Mouse (Mus musculus): Measurements from ENCODE around the gene Rfng. TPM values are rescaled to one million over a fixed set of nuclear protein-coding genes. Genes with fewer than 3 reads are reported as not detected.

Rfng gene
- polyA plus RNA-seq, 1 experiment: 106 TPM

DNA sequence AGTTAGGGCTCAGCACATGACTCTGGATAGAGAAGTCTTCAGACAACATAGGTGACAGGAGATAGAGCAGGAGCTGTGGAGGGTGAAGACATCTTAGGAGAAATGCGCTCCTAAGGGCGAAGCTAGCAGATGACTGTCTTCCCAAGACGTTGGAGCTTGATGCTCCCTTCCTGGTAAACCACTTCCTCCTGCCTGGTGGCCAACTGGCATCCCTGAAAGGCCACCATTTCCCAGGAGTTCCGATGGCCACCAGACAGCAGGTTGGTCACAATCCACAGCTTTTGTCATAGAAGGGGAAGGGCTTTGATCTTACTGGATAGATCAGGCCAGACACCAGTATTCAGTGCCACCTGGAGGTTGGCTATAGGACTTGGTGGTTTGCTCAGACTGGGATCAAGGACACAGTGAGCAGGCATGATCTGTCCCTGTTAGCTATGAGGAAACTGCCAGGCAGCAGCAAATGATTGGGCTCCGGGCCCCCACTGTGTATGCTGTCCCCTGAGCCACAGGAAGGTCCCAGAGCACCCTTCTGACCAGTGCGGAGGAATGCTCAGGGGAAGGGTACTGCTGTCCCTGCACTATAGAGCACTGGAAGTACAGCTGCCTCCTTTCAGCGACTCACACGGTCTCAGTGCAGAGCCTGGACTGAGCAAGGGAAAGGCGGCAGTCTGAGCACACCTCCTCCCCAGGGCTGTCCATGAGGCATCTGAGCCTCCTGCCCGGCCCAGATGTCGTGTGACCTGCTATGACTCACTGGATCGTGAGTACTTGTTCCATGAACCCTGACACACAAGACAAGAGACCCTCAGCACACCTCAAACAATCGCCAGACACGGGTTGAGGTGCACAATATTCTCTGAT lies 22.0 kb downstream of the Rfng start:
- Histone ChIP-seq H3K4me1 (ENCODE audit: control insufficient read depth, insufficient read depth, low read length) (no peaks in the 10 kb centered on the region), H3K4me3 (replicated peaks; ENCODE audit: insufficient read depth, low read depth, low read length) (no peak overlapping the region), H3K27ac (ENCODE audit: insufficient read depth, low read length) (no peak overlapping the region), H3K27me3 (ENCODE audit: control insufficient read depth, insufficient read depth, low read length) (no peaks in the 10 kb centered on the region)
- WGBS: 71% methylated on average over 14 of the region's 14 CpGs
- TF ChIP-seq POLR2A (IDR thresholded peaks at IDR 0.05; ENCODE audit: borderline replicate concordance, insufficient read depth, low read length) (no peak), CTCF (IDR thresholded peaks at IDR 0.05; ENCODE audit: borderline replicate concordance, insufficient read depth, low read depth, low read length) (no peak)
- no peak for DNase-seq

DNA sequence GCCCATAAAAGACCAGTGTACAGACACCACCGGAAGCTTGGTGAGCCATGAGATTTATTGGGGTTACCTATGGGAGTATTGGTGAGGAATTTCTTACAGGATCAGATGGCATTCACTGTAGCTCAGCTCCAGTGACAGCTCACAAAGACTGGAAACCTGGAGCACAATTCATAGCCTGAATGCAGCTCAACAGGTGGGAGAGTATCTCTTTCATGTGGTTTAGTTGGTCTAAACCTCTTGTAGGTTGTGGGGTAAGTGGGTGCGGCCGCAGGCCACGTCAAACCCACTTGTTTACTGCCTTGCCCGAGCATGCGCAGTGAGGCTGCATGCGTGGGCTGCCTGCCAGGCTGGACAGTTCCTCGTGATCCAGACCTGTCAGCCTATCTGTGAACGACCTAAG lies 23.8 kb downstream of the Rfng start:
- Histone ChIP-seq H3K4me1 (ENCODE audit: control insufficient read depth, insufficient read depth, low read length) (no peaks in the 10 kb centered on the region), H3K27me3 (ENCODE audit: control insufficient read depth, insufficient read depth, low read length) (no peaks in the 10 kb centered on the region), H3K27ac (ENCODE audit: insufficient read depth, low read length) (no peak overlapping the region), H3K4me3 (replicated peaks; ENCODE audit: insufficient read depth, low read depth, low read length) (no peak overlapping the region)
- DNase-seq: no peak
- no peak for TF ChIP-seq POLR2A (IDR thresholded peaks at IDR 0.05; ENCODE audit: borderline replicate concordance, insufficient read depth, low read length)
- no peak for TF ChIP-seq CTCF (IDR thresholded peaks at IDR 0.05; ENCODE audit: borderline replicate concordance, insufficient read depth, low read depth, low read length)
- 81% methylated on average over 9 of the region's 9 CpGs for WGBS

DNA sequence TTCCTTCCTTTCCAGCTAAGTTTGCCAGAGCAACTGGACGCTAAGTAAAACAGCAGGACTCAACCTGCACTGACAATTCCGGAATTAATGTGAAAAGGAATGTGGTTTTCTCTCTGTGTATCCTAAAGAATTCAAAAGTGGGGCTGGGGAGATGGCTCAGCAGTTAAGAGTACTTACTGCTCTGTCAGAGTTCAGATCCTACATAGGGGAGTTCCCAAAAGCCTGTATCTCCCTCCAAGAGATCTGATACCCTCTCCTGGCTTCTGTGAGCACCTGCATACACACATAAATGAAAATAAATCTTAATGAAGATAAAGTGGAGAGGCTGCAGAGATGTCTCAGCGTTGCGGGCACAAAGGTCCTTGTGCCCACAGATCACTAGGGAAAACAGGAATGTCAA lies 32.4 kb downstream of the Rfng start:
- no peak for DNase-seq
- 58% methylated on average over 4 of the region's 4 CpGs for WGBS
- no peak for TF ChIP-seq POLR2A (IDR thresholded peaks at IDR 0.05; ENCODE audit: borderline replicate concordance, insufficient read depth, low read length)
- TF ChIP-seq CTCF (IDR thresholded peaks at IDR 0.05; ENCODE audit: borderline replicate concordance, insufficient read depth, low read depth, low read length): no peak

DNA sequence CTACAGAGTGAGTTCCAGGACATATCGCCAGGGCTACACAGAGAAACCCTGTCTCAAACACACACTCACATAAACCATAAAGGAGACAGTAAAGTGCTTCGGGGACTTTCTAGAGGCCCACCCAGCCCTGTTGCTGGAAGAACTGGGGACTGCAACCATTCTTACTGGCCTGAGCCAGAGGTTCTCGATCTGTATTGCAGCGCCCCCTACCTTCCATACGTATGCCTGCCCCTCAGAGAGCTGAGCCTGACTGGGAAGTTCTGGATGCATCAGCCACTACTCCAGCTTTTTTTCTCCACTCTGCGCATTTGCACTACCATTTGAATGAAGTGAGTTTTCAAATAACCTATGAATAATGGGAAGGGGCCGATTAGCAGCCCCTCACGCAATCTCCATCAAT lies 34.6 kb downstream of the Rfng start:
- no peak overlapping the region for H3K27ac ChIP-seq (ENCODE audit: insufficient read depth, low read length)
- TF ChIP-seq POLR2A (IDR thresholded peaks at IDR 0.05; ENCODE audit: borderline replicate concordance, insufficient read depth, low read length): no peak
- 0 out of 2 replicates have a peak, but pooled peaks have one; percentile 27 for TF ChIP-seq CTCF (IDR thresholded peaks at IDR 0.05; ENCODE audit: borderline replicate concordance, insufficient read depth, low read depth, low read length)
- no peaks in the 10 kb centered on the region for H3K27me3 ChIP-seq (ENCODE audit: control insufficient read depth, insufficient read depth, low read length)
- no peak overlapping the region for H3K4me3 ChIP-seq (replicated peaks; ENCODE audit: insufficient read depth, low read depth, low read length)
- no peaks in the 10 kb centered on the region for H3K4me1 ChIP-seq (ENCODE audit: control insufficient read depth, insufficient read depth, low read length)
- DNase-seq: peak in 1 of 2 experiments; percentile 23
- 60% methylated on average over 8 of the region's 8 CpGs for WGBS

More for the DNA sequence above, 32.4 kb downstream of the Rfng start:
- Histone ChIP-seq H3K27me3 (ENCODE audit: control insufficient read depth, insufficient read depth, low read length) (no peaks in the 10 kb centered on the region), H3K4me3 (replicated peaks; ENCODE audit: insufficient read depth, low read depth, low read length) (no peak overlapping the region), H3K4me1 (ENCODE audit: control insufficient read depth, insufficient read depth, low read length) (no peaks in the 10 kb centered on the region), H3K27ac (ENCODE audit: insufficient read depth, low read length) (no peak overlapping the region)

DNA sequence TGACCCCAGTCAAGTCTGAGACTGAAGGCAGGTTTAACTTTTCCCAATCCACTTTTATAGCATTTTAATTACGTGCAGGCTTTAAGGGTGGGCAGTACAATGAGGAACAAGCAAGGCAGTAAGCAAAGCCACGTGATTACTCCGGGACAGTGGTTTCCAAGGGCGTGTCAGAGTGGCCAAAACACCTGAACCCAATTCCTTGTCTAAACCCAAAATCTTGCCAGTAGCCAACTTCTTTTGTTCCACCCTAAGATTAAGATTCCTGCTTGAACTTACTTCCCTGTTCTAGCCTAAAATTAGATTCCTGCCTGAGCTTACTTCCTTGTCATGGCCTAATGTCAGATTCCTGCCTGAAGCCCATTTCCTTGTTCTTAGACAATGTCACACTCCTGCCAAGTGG lies 36.0 kb downstream of the Rfng start:
- DNase-seq: no peak
- H3K27ac ChIP-seq (ENCODE audit: insufficient read depth, low read length): no peak overlapping the region
- TF ChIP-seq POLR2A (IDR thresholded peaks at IDR 0.05; ENCODE audit: borderline replicate concordance, insufficient read depth, low read length) (no peak), CTCF (IDR thresholded peaks at IDR 0.05; ENCODE audit: borderline replicate concordance, insufficient read depth, low read depth, low read length) (no peak)
- WGBS: 79% methylated on average over 4 of the region's 4 CpGs
- no peaks in the 10 kb centered on the region for H3K27me3 ChIP-seq (ENCODE audit: control insufficient read depth, insufficient read depth, low read length)
- H3K4me1 ChIP-seq (ENCODE audit: control insufficient read depth, insufficient read depth, low read length): no peaks in the 10 kb centered on the region
- no peak overlapping the region for H3K4me3 ChIP-seq (replicated peaks; ENCODE audit: insufficient read depth, low read depth, low read length)

DNA sequence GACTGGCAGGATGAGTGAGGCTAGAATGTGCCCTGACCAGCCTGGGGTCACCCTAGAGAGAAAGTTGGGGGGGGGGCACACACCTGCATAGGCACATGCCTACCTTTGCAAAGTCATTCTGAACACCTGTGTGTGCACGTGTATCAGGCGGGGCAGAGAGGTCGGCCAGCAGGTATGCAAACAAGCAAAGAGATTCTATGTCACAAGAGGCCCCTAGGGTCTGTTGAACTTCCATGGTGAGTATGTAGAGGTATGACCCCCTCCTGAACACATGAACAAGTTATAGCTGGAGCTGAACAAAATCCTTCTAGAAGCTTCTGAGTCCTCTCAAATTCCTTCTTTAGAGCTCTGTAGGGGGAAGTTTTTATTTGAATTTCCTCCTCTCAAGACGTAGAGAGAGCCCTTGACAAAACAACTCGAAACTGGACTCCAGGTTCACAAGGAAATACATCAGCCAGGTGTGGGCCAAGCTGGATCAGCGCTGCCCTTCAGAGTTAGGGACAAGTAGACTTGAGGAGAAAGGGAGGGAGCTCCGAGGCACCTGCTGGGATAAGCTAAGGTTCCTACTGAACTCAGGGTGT lies 39.8 kb downstream of the Rfng start:
- DNase-seq: no peak
- WGBS: 76% methylated on average over 7 of the region's 7 CpGs
- H3K27me3 ChIP-seq (ENCODE audit: control insufficient read depth, insufficient read depth, low read length): no peaks in the 10 kb centered on the region
- H3K27ac ChIP-seq (ENCODE audit: insufficient read depth, low read length): no peak overlapping the region
- no peaks in the 10 kb centered on the region for H3K4me1 ChIP-seq (ENCODE audit: control insufficient read depth, insufficient read depth, low read length)
- H3K4me3 ChIP-seq (replicated peaks; ENCODE audit: insufficient read depth, low read depth, low read length): no peak overlapping the region
- TF ChIP-seq CTCF (IDR thresholded peaks at IDR 0.05; ENCODE audit: borderline replicate concordance, insufficient read depth, low read depth, low read length) (no peak), POLR2A (IDR thresholded peaks at IDR 0.05; ENCODE audit: borderline replicate concordance, insufficient read depth, low read length) (no peak)

DNA sequence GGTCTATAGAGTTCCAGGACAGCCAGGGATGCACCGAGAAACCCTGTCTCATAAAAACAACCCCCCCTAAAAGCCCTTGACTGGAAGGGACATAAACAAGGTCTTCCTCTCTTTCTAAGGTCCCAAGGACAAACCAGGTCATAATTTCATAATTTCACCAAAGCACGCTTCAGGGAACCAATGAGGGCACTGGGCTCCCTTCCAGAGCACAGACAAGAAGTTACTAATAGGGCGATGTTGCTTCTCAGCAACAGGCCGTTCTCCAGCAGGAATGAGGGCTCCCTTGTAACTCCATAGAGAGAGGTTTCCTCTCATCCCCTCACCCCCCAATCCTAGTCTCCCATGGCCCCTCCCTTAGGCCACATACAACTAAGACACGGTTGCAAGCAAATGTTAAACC lies 43.0 kb downstream of the Rfng start:
- Histone ChIP-seq H3K4me1 (ENCODE audit: control insufficient read depth, insufficient read depth, low read length) (no peaks in the 10 kb centered on the region), H3K27me3 (ENCODE audit: control insufficient read depth, insufficient read depth, low read length) (no peaks in the 10 kb centered on the region), H3K27ac (ENCODE audit: insufficient read depth, low read length) (no peak overlapping the region), H3K4me3 (replicated peaks; ENCODE audit: insufficient read depth, low read depth, low read length) (no peak overlapping the region)
- DNase-seq: no peak
- TF ChIP-seq POLR2A (IDR thresholded peaks at IDR 0.05; ENCODE audit: borderline replicate concordance, insufficient read depth, low read length) (no peak), CTCF (IDR thresholded peaks at IDR 0.05; ENCODE audit: borderline replicate concordance, insufficient read depth, low read depth, low read length) (no peak)
- WGBS: 74% methylated on average over 5 of the region's 5 CpGs

DNA sequence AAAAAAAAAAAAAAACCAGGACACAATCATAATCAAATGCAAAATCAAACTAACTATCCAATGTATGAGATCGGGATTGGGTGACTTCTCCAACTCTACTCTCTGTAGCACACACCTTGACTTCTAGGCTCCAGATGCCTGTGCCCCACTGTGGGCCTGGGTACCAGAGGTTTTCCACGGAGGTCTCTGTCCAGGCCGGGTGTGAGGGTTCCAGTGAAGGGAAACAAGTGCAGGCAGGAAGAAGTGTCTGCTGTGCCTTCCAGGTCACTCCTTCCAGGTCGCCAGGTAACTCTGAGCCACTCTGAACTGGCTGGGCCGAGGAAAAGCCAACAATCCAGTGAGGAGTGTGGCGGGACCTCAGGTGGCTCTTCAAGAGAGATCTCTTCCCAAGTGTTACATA lies 47.6 kb downstream of the Rfng start:
- TF ChIP-seq CTCF (IDR thresholded peaks at IDR 0.05; ENCODE audit: borderline replicate concordance, insufficient read depth, low read depth, low read length): no peak
- no peak for TF ChIP-seq POLR2A (IDR thresholded peaks at IDR 0.05; ENCODE audit: borderline replicate concordance, insufficient read depth, low read length)
- 71% methylated on average over 6 of the region's 6 CpGs for WGBS
- Histone ChIP-seq H3K27ac (ENCODE audit: insufficient read depth, low read length) (no peak overlapping the region), H3K4me3 (replicated peaks; ENCODE audit: insufficient read depth, low read depth, low read length) (no peak overlapping the region), H3K4me1 (ENCODE audit: control insufficient read depth, insufficient read depth, low read length) (no peaks in the 10 kb centered on the region), H3K27me3 (ENCODE audit: control insufficient read depth, insufficient read depth, low read length) (no peaks in the 10 kb centered on the region)
- no peak for DNase-seq

All from cerebellum, adult 2 months (tissue).